Mouse (Mus musculus): Measurements from ENCODE around the gene Lamb3.

DNA sequence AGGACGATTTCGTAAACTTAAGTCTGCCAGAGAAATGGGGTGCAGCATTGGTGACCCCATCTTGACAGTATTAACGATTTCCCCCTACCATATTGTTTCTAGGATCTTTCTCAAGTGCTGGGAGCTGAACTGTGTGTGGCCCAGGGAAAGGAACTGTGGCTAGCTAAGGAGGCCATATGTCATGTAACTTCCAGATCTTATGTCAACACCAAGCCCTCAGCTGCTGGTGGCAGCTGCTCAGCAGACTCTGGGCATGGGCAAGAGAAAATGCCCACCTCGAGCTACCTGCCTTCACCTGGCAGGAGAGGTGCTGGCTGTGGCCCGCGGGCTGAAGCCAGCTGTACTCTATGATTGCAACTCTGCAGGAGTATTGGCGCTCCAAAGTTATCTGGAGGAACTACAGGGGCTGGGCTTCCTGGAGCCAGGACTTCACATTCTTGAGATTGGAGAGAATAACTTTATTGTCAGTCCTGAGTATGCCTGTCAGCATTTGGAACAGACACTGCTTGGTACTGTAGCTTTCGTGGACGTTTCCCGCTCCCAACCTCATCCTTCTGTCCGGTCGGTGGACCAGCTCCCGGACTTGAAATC, 33.3 kb upstream of the Lamb3 start:
- no peak for TF ChIP-seq GATA1 (IDR thresholded peaks at IDR 0.05; ENCODE audit: low read length)
- no peak for TF ChIP-seq TAL1 (IDR thresholded peaks at IDR 0.05; ENCODE audit: low read length)

Data from erythroblast, embryonic 14.5 days (primary cell).